Mouse (Mus musculus) testis, adult 2 months (tissue): ENCODE results near the gene Them5. TPM values are rescaled to one million over a fixed set of nuclear protein-coding genes. Genes with fewer than 3 reads are reported as not detected.
A peak's percentile ranks its signal among the peaks of the same experiment; 100 is the strongest.

ENCODE experiments used
- H3K27ac ChIP-seq: fragments of 200-500 bp; 2 replicates; pipeline ENCODE4 v1.5.1; 2012; ENCODE audit warnings: low read depth, low read length; ENCODE audit not compliant: control insufficient read depth, insufficient read depth
- H3K27me3 ChIP-seq: fragments of 200-500 bp; 2 replicates; pipeline ENCODE4 v1.6.1; 2012; ENCODE audit warnings: mild to moderate bottlenecking, low read length, moderate library complexity; ENCODE audit not compliant: control insufficient read depth, insufficient read depth
- H3K36me3 ChIP-seq: fragments of 200-500 bp; 2 replicates; pipeline ENCODE4 v1.6.1; 2012; ENCODE audit warnings: mild to moderate bottlenecking, low read length; ENCODE audit not compliant: control insufficient read depth, insufficient read depth
- H3K4me1 ChIP-seq: fragments of 200-500 bp; 2 replicates; pipeline ENCODE4 v1.6.1; 2012; ENCODE audit warnings: low read length; ENCODE audit not compliant: control insufficient read depth, insufficient read depth
- H3K4me3 ChIP-seq: fragments of 200-500 bp; 2 replicates; pipeline ENCODE4 v1.5.1; 2012; ENCODE audit warnings: low read depth, mild to moderate bottlenecking, low read length, moderate library complexity, mixed read lengths; ENCODE audit not compliant: control insufficient read depth
- CTCF ChIP-seq: fragments of 200-500 bp; IDR thresholded peaks from 2 replicates; pipeline ENCODE4 v1.5.1; 2012; ENCODE audit warnings: low read depth, mild to moderate bottlenecking, inconsistent platforms, low read length, moderate library complexity; ENCODE audit not compliant: control insufficient read depth, insufficient read depth, insufficient replicate concordance
- POLR2A ChIP-seq: fragments of 200-500 bp; IDR thresholded peaks from 2 replicates; pipeline ENCODE4 v1.6.1; 2012; ENCODE audit warnings: low read depth, mild to moderate bottlenecking, inconsistent platforms, low read length, moderate library complexity; ENCODE audit not compliant: control insufficient read depth
- polyA plus RNA-seq: library from polyadenylated mRNA; depleted of rRNA; stranded (reverse); fragments of >200 nt; gene quantifications from 2 replicates; pipeline ENCODE4 v1.2.3, GENCODE M21; 2012

The Them5 gene
- polyA plus RNA-seq, 1 experiment = 0.11 TPM

DNA sequence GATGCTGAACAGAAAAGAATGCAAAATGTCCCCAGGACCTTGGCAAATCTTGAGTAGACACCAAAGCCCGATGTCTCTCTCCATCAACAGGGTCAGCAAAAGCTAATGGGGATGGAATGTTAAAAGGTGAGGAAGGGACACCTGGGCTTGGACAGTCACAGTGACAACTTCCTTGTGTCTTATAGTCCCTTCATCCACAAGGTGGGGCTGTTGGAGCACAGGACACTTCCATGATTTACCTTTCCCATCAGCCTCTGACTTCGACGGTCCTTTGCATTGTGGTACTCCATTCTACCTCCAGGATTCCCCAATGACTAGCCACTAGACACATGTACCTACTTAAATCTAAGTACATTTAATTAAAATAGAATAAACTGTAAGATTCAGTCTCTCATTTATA, 13.2 kb upstream of the Them5 start:
- TF ChIP-seq CTCF (peak; percentile 10; the same call in 1 of the 2 replicates), POLR2A (no peak)
- Histone ChIP-seq H3K27ac (no peak overlapping the region), H3K27me3 (no peaks in the 10 kb centered on the region), H3K4me1 (no peaks in the 10 kb centered on the region), H3K4me3 (no peak overlapping the region), H3K36me3 (peaks cover 3% of the 10 kb centered on the region)

- Histone ChIP-seq H3K4me1 (no peaks in the 10 kb centered on the region), H3K27ac (no peak overlapping the region), H3K4me3 (no peak overlapping the region), H3K27me3 (no peaks in the 10 kb centered on the region), H3K36me3 (no peaks in the 10 kb centered on the region)
- TF ChIP-seq POLR2A = no peak
Measured at GRCm38 (mm10) chr3:94334442-94334841, 7.5 kb upstream of the Them5 start.

- Histone ChIP-seq H3K27ac (no peak overlapping the region), H3K36me3 (no peaks in the 10 kb centered on the region), H3K27me3 (no peaks in the 10 kb centered on the region), H3K4me3 (no peak overlapping the region), H3K4me1 (no peaks in the 10 kb centered on the region)
- no peak for TF ChIP-seq CTCF
Measured at GRCm38 (mm10) chr3:94338522-94338921, 3.4 kb upstream of the Them5 start.

- no peak for TF ChIP-seq CTCF
- no peak for TF ChIP-seq POLR2A
- no peaks in the 10 kb centered on the region for H3K36me3 ChIP-seq
- no peak overlapping the region for H3K27ac ChIP-seq
- no peaks in the 10 kb centered on the region for H3K4me1 ChIP-seq
- H3K4me3 ChIP-seq = no peak overlapping the region
- H3K27me3 ChIP-seq = no peaks in the 10 kb centered on the region
Measured at GRCm38 (mm10) chr3:94342552-94342951, 653 bp downstream of the Them5 start.

DNA sequence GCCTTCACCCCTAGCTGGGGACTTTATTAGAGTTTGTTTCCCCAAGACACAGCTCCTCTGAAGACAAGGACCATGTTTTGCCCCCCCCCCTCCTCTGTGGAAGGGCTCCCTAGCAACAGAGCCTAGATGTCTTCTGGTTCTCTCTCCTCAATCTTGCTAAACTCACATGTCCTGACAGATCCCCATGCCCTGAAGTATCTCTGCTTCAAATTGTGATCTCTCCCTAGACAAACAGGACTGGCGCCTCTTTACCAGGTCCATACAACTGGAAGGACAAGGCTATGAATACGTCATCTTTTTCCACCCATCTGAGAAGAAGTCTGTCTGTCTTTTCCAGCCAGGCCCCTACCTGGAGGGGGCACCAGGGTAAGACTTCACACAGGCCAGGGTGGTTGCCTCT, 2.3 kb downstream of the Them5 start:
- TF ChIP-seq CTCF (no peak), POLR2A (no peak)
- Histone ChIP-seq H3K36me3 (no peaks in the 10 kb centered on the region), H3K4me1 (no peaks in the 10 kb centered on the region), H3K4me3 (no peak overlapping the region), H3K27ac (no peak overlapping the region), H3K27me3 (no peaks in the 10 kb centered on the region)

- no peak overlapping the region for H3K4me3 ChIP-seq
- TF ChIP-seq POLR2A (no peak), CTCF (no peak)
- H3K27ac ChIP-seq = no peak overlapping the region
- H3K4me1 ChIP-seq = no peaks in the 10 kb centered on the region
- no peaks in the 10 kb centered on the region for H3K27me3 ChIP-seq
- H3K36me3 ChIP-seq = no peaks in the 10 kb centered on the region
Measured at GRCm38 (mm10) chr3:94344897-94345296, 3.0 kb downstream of the Them5 start.

DNA sequence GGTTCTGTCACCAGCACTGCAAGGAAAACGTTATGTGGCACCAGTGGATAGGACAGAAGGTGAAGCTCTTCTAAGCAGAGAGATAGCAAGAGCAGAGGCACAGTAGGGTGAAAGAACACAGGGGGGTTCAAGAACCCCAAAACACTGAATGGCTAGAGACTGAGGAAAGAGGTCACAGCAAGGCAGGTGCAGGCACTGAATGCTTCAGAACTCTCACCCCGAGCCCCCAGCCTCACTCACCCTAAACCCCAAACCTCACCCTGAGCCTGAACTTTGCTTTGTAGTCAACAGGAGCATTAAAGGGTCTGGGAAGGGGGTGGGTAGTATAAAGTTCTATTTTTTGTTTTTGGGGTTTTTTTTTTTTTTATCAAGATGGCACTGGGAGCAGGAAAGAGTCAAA, 6.2 kb downstream of the Them5 start:
- no peak for TF ChIP-seq POLR2A
- no peak for TF ChIP-seq CTCF
- Histone ChIP-seq H3K36me3 (no peaks in the 10 kb centered on the region), H3K27ac (no peak overlapping the region), H3K4me1 (no peaks in the 10 kb centered on the region), H3K4me3 (no peak overlapping the region), H3K27me3 (no peaks in the 10 kb centered on the region)

DNA sequence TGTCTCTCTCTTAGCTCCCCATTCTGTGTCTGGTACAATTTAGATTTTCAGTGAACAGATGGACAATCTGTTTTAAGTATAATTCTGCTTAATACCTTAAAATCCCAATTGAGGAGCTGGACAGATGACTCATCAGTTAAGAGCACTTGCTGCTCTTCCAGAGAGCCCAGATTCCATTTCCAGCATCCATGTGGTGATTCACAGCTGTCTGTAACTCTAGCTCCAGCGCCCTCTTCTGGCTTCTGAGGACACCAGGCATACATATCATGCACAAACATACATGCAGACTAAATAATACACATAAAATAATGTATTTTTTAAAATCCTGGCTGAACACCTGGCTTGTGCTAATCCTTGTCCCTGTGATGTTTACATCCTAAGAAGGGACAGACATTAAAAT, 18.9 kb downstream of the Them5 start:
- Histone ChIP-seq H3K36me3 (no peaks in the 10 kb centered on the region), H3K27me3 (no peaks in the 10 kb centered on the region), H3K4me3 (no peak overlapping the region), H3K27ac (no peak overlapping the region), H3K4me1 (peaks cover 5% of the 10 kb centered on the region)
- TF ChIP-seq POLR2A = no peak
- no peak for TF ChIP-seq CTCF
